Mouse (Mus musculus) stomach, postnatal 0 days (tissue): Measurements from ENCODE around the gene Gm5751.

Experiments
- CTCF ChIP-seq: IDR thresholded peaks from 2 replicates; pipeline ENCODE4 v1.5.1; 2016; ENCODE audit warnings: antibody characterized with exemption, low read depth, mild to moderate bottlenecking, moderate library complexity
- EP300 ChIP-seq: optimal IDR thresholded peaks from 2 replicates; pipeline ENCODE3; 2016; ENCODE audit warnings: antibody characterized with exemption

DNA sequence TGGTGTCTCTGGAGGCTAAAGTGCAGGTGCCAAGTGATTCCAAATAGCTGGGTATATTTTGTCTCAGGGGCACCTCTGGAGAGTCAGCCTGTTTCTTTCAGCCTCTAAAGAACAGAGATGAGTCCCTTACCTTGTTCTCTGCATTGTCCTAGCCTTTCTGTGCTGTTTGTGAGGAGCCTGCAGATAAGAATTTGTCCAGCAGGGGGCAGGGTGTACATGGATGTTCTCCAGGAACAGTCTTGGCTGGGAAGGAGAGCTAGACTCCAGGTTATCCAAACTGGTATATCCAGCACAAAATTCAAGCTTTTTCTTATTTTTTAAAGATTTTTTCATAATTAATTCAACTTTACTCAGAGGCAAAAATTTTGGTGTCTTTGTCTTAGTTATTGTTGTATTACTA, 42.0 kb upstream of the Gm5751 start:
- peak; percentile 74 for TF ChIP-seq CTCF
- TF ChIP-seq EP300, result no peak
